Mouse (Mus musculus): ENCODE results near the gene Gm27027.
A peak's percentile ranks its signal among the peaks of the same experiment; 100 is the strongest.

Gm27027 gene

GRCm38 (mm10) chr2:93996254-93996653 is at the start of gene Gm27027:
TSS of gene Gm27027 (minus strand) at chr2:93996354.
- no peak for DNase-seq (ENCODE audit: extremely low read depth, low read depth, low spot score)

- DNase-seq (ENCODE audit: extremely low read depth, low read depth, low spot score): no peak
Measured at GRCm38 (mm10) chr2:94045411-94046090, 49.4 kb upstream of the Gm27027 start.

DNA sequence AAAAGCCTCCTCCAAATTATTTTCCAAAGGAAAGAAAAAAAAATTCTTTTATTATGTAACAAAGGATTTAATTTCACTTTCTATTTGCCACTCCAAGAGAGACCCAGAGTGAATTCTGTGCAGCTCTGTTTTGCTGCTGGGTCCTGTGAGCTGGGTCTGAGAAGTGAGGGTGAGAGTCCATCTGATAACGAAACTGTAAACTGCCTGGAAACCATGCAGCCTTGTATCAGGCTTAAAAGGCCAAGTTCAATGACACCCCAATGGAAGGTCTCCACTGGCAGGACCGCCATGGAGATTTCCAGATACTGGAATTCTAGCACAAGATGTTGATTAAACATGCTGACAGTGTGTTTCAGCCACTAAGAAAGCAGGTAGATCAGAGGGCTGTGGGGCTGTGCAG is 48.0 kb upstream of the Gm27027 start:
- no peak for DNase-seq (ENCODE audit: extremely low read depth, low read depth, low spot score)

DNA sequence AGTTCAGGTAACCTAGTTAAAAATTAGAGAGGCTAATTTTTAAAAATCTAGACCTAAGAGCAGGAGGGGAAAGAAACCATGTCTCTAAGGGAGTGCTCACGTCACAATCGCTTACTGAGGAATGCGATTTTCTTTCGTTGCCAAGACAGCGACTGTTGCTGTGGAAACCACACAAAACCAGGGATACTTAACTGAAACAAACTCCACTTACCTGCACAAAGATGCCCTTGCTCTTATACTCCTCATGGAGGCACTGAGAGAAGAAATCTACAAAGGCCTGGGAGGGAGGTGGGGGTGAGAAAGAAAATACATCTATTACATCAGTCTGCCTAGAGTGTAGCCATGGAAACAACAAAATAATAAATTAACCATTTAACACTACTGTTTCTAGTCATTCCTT is 47.5 kb upstream of the Gm27027 start:
- DNase-seq (ENCODE audit: extremely low read depth, low read depth, low spot score): no peak

- DNase-seq (ENCODE audit: extremely low read depth, low read depth, low spot score): no peak
Measured at GRCm38 (mm10) chr2:94042461-94042860, 46.3 kb upstream of the Gm27027 start.

- no peak for DNase-seq (ENCODE audit: extremely low read depth, low read depth, low spot score)
Measured at GRCm38 (mm10) chr2:94040391-94041125, 44.4 kb upstream of the Gm27027 start.

DNA sequence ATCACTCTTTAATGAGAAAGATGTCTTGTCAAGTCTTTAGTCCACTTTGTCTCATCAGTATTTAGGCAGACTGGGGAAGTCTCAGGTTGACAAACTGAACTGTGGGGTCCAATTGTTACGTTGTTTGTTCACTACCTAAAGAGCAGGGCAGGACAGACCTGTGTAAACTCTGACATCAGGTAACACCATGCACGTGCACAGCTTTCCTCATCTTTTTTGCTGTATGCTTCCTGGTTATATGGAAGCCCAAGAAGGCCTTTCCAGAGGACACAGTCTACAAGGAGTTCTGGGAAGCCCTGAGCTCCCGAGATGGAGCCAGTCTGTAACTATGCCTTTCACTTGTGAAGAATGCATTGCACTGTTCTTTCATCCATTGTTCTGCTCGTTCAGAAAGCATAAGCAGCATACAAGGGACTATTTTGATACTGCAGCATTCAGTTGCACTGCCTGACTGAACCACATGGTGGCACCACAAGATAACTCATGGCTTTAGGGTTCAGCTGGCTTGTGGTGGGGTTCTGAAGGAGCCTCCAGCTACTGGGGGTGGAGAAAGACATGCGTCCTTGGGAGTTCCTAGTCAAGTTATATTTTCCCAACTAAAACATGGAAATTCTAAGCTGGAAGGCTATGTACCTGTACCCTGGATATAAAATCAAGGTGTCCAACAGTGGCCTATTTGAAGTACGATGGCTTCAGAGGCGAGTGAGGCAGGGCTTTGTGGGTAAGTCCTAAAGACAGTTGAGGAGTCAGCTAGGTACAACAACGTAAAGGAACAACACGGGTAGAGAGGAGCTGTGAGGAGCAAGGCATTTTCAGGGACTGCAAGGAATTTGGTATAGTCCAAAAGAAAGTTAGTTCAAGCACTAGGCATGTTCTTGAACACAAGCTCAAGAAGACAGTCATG is 39.5 kb upstream of the Gm27027 start:
- no peak for DNase-seq (ENCODE audit: extremely low read depth, low read depth, low spot score)

DNA sequence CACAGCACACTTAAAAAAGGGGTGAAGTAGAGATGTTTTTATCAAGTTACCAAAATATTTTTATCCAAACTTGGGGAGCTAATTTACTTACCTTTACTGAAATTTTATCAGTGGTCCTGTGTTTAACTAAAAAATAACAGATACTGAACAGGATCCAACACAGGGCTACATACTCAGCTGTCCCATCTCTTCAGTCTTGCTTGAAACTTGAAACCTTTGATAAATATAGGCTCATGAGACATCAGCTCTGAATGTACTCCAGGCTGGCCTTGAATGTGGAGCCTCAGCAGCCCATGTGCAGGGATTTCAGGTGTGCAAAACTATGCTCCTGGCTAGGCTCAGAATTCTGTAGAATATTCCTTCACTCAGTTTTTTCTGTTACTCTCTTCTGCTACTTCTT is 34.4 kb upstream of the Gm27027 start:
- no peak for DNase-seq (ENCODE audit: extremely low read depth, low read depth, low spot score)

- no peak for DNase-seq (ENCODE audit: extremely low read depth, low read depth, low spot score)
Measured at GRCm38 (mm10) chr2:94024637-94025036, 28.5 kb upstream of the Gm27027 start.

GRCm38 (mm10) chr2:94010335-94011291 is 14.5 kb upstream of the Gm27027 start, which contains the start of gene Alkbh3:
TSS of gene Alkbh3 (minus strand) at chr2:94010807.
- DNase-seq (ENCODE audit: extremely low read depth, low read depth, low spot score): peak; percentile 39

- DNase-seq (ENCODE audit: extremely low read depth, low read depth, low spot score): no peak
Measured at GRCm38 (mm10) chr2:94002331-94002730, 6.2 kb upstream of the Gm27027 start.

DNA sequence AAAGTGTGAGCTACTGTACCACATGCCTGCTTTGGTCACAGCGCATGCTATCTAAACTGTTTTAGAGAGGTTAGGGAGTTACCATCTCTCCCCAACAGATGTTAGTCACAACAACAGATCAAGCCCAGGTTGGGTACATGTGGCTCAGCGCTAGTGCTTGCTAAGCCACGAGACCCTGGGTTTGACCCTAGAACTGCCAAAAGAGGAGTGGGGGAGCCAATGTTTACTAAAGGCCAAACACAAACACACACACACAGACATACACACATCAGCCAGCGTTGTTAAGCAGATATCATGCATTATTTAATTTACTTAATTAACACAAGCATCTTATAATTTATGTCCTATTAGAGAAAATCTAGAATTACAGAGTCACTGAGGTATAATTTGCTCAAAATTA is 5.8 kb upstream of the Gm27027 start:
- DNase-seq (ENCODE audit: extremely low read depth, low read depth, low spot score): no peak

- no peak for DNase-seq (ENCODE audit: extremely low read depth, low read depth, low spot score)
Measured at GRCm38 (mm10) chr2:94001411-94001810, 5.3 kb upstream of the Gm27027 start.

GRCm38 (mm10) chr2:93992810-93993209 is 3.3 kb downstream of the Gm27027 start:
- DNase-seq (ENCODE audit: extremely low read depth, low read depth, low spot score): no peak

DNA sequence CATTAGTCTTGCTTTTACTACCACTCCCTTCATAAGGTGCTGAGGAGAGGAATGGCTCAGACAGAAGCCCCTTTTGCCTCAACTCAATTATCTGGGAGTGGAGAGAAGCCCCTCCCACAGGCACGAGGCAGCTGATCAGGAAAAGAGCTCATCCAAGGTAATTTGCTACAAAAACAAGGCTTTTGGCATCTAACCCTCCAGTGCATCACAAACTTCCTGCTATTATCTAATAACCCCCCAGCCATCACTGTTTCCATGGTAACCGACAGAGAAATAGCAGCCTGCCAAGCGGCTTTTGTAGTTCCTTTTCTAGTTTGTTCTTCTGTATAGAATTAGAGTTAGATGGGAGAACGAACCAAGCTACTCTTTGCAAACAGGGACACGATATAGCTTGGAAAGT is 3.9 kb downstream of the Gm27027 start:
- no peak for DNase-seq (ENCODE audit: extremely low read depth, low read depth, low spot score)

DNA sequence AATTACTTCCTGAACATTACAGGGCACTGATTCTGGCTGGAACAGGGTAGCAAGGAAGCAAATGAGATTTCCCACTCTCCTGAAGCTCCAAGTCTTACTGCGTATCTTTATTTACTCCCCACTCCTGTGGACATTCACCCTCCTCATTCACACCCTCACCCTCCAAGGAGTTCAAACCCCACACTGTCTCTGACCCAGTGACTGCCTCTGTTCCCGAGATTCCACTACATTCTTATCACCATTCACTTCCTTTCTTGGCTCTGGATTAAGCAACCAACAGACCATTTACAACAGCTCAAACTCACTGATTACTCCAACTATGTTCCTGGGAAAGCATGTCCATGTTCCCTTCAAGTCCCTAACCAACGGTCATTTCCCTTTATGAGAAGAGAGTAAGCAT is 4.8 kb downstream of the Gm27027 start:
- DNase-seq (ENCODE audit: extremely low read depth, low read depth, low spot score): no peak

DNA sequence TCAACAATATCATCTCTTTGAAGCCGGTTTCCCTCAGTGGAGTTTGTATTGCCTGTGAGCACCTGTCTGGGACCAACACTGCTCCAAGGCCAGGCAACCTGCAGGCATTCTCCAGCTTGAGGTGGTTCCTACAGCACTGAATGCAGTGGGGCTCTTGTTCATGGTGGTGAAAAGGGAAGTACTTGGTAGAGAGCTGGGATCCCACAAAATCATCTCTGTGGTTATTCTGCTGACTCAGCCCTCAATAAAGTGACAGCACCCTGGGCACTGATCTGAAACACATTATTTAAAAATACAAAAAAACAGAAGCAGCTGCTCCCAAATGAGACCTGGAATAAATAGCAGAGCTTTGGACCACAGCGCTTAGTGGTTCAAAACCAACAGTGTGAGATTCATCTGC is 7.7 kb downstream of the Gm27027 start:
- no peak for DNase-seq (ENCODE audit: extremely low read depth, low read depth, low spot score)

GRCm38 (mm10) chr2:93982457-93983235 is 13.5 kb downstream of the Gm27027 start:
- no peak for DNase-seq (ENCODE audit: extremely low read depth, low read depth, low spot score)

DNA sequence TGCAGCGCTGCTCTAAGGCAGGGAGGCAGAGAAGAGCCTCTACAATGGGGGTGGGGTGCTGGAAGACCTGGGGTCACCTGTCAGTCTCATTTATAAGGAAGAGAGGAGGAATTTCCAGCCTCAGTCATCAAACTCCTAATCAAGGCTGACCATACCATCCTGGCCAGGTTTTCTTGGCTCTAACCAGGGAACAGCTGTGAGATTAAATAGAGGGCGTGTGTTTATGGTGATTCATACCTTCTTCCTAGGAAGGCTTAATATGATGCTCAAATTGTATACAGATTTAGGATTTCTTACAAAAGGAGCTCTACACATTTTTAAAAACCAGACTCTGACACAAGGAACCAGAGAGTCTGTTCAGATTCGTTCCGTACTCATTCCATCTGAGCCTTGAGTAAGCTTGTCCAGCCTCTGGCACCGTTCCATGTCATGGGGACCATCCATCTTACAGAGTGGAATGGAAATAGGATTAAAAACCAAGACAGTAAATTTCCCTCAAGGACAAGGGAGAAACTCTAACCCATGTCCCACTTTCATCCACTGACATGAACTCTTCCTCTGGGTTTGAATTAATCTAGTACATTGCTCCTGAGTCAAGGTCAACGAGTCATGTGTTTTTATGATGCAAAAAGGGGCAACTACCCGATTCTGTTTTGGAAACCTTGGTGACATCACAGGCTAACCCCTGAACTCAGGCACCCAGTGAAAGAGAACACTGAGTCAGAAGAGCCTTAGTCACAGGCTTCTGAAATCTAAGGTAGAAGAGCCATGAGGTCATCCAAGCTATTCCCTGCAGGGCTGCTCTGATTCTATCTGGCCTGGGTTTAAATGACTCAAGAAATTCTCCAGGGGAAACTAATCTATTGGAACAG is 16.7 kb downstream of the Gm27027 start:
- DNase-seq (ENCODE audit: extremely low read depth, low read depth, low spot score): no peak
